Mouse (Mus musculus) E14TG2a.4 (cell line): Measurements from ENCODE around the gene Rab2b.

Experiments
- CTCF ChIP-seq: conservative IDR thresholded peaks from 2 replicates; pipeline ENCODE4 v1.5.1; 2014; ENCODE audit warnings: low read length
- NANOG ChIP-seq: IDR thresholded peaks from 2 replicates; pipeline ENCODE4 v1.6.1; 2014; ENCODE audit warnings: borderline replicate concordance, low read length, mixed read lengths
- POU5F1 ChIP-seq: IDR thresholded peaks from 2 replicates; pipeline ENCODE4 v1.6.1; 2014; ENCODE audit warnings: low read length, borderline replicate concordance

GRCm38 (mm10) chr14:52327910-52328812, 48.8 kb upstream of the Rab2b start, which contains the start of gene Sall2:
- TF ChIP-seq CTCF (no peak), POU5F1 (no peak), NANOG (no peak)
